Mouse (Mus musculus): ENCODE data around the gene Cdk1. TPM values are rescaled to one million over a fixed set of nuclear protein-coding genes. Genes with fewer than 3 reads are reported as not detected.

Gene Cdk1
- total RNA-seq (2014; fragmentation: Nextera tagmentation) (82.5 and 104 TPM in 2 replicates), total RNA-seq (2017) (302 and 371 TPM in 2 replicates)

DNA sequence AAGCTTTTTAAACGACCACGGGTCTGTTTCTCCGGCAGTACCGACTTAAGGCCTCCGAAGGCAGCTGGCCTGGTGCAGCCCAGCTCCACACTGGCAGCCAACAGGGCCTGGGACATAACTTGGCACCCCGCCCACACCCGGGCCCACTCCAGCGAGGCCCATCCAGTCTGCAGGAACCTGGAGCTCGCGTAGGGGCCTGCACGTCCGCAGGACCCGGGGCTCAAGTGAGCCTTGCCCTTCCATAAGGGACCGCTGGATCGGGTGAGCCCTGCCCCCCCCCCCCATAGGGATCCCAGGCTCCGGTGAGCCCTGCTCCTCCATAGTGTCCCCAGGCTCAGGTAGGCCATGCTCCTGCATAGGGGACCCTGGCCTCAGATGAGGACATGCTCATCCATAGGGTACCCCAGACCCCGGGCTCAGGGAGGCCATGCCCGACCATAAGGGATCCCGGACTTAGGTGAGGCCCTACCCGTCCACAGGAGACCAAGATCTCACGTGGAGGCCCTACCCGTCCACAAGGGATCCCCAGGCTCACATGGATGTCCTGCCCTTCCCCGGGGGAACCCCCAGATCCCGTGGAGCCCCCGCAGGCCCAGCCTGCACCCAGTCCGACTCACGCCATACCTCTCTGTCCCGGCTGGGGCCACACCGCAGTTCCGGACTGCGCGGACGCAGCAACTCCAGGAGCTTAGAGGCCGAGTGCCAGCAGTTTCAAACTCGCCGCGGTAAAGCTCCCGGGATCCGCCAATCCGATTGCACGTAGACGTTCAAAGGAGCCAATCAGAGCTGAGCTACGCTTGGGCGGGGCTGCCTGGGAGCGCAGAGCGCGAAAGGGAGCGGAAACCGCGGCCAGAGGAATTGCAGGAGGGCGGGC is at the start of gene Cdk1:
Gene Cdk1, minus strand, starts transcription at position 727 of the 874 bp plus-strand sequence.
- ATAC-seq (replicated peaks; ENCODE audit: poor library complexity, severe bottlenecking): peak; percentile 89

DNA sequence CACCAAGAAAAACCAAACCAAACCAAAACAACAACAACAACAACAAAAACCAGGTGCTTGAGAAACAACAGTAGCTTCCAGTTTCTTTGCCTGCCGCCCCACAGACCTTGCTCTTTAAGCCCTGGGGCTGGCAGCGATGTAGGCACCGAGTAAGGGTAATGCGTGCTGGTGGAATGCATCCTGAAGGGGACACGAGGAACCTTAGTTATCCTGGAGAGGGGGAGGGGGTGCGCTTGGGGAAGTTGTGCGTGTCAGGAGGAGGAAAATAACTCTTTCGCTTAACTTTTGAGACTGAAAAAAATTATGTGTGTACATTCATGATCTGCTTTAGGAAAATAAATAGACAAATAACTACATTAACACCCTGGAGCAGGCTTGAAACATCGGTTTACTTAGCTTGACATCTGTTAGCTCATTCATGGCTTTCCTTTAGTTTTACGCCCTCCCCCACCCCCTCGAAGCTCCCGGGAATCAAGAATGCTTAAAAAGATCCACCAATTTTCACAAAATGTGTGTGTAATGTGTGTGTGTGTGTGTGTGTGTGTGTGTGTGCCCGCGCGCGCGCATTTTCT is 47.2 kb upstream of the Cdk1 start:
- no peak for ATAC-seq (replicated peaks; ENCODE audit: poor library complexity, severe bottlenecking)

DNA sequence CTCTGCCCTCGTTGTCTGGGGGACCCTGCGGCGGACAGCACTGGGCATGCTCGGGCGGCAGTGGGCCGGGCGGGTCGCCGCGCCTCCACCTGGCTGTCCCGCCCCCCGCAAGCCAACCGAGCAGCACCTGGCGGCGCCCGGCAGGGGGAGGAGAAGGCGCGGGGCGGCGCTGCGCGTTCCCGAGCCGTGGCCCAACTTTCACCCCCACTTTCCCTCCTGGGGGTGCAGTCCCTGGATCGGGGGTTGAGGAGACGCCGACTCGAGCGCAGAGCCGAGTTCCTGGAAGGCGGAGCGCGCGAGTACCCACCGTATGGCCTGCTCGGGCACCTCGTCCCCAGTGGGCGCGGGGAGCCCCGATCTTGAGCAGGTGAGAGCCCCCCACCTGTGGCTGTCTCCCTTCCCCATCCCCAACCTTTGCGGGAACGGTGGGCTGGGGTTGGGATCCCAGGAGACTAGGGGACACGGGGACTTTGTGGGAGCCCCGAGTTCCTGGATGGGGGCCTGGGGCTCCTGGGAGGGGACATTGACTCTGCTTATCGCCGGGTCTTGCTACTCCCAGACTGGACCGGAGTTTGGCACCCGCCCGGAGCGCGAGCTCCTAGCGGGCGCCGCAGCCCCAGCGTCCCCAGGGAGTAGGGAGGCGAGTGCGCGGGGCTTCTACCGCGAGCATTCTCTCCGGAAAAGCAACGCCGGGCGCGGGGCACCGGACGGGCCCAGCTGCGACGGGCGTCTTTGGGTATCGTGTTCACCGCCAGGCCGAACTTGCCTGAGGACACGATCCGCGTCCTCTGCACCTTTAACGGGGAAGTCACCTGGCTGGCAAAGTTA is 46.2 kb upstream of the Cdk1 start, which contains the start of gene Ank3:
Gene Ank3, plus strand, starts transcription at position 11 of the 828 bp plus-strand sequence.
- peak; percentile 55; the same call in 1 of the 2 replicates for ATAC-seq (replicated peaks; ENCODE audit: poor library complexity, severe bottlenecking)

DNA sequence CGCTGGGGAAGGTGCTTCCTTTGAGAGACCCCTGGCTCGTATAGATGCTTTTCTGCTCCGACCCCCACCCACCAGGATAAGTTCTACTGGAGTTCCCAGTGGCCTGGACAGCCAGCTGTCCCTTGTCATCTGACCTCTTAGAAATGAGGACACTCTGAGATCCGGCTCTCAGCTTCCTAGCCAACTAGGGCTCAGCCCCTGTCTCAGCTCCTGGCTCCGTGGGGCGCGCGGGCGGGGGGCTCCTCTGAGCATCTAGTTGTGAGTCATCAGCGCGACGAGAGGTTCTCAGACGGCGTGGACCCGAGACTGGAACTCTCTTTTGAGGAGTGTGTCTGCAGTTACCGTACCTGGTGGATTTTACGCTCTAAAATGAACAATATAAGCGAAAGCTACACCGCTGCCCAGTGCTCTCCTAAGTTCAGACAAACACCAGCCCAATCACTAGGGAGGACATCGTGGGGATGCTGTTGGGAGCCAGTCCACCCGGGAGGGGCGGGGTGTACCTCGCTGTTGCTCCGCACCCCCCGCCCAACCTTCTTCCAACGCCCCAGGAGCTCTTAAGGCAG is 45.5 kb upstream of the Cdk1 start:
- 0 out of 2 replicates have a peak, but pooled peaks have one; percentile 9 for ATAC-seq (replicated peaks; ENCODE audit: poor library complexity, severe bottlenecking)

DNA sequence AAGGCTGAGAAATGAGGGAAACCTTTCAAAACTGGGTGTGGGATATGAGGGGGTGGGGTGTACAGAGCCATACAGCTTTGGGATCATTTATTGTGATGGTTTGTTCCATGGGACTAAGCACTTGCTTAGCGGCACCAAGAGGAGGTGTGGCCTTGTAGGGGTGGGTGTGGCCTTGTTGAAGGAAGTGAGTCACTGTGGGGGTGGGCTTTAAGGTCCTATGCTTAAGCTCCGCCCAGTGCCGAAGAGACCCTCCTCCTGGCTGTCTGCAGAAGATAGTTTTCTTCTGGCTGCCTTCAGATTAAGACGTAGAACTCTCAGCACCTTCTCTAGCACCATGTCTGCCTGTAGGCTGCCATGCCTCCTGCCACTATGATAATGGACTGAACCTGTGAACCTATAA is 36.8 kb upstream of the Cdk1 start:
- ATAC-seq (replicated peaks; ENCODE audit: poor library complexity, severe bottlenecking): no peak

DNA sequence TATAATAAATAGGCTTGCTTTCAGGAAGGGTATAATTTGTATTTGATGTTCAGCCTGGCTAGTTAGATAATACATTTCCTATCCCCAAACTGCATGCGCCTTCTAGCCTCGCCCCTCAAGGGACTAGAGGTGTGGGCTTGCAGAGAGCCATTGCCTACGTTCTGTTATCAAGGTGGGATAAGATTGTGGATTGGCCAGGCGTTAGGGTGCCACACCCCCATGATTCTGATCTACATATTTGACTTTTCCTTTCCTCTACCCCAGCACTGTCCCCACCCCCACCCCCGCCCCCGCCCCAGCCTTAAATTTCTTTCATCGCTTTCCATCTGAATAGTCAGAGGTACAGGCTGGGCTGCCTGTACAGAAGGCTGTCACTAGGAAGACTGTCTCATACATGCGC is 34.0 kb upstream of the Cdk1 start:
- ATAC-seq (replicated peaks; ENCODE audit: poor library complexity, severe bottlenecking): no peak

GRCm38 (mm10) chr10:69385136-69385535 is 32.4 kb upstream of the Cdk1 start:
- no peak for ATAC-seq (replicated peaks; ENCODE audit: poor library complexity, severe bottlenecking)

- no peak for ATAC-seq (replicated peaks; ENCODE audit: poor library complexity, severe bottlenecking)
Measured at GRCm38 (mm10) chr10:69384640-69385039, 31.9 kb upstream of the Cdk1 start.

GRCm38 (mm10) chr10:69383186-69383585 is 30.4 kb upstream of the Cdk1 start:
- ATAC-seq (replicated peaks; ENCODE audit: poor library complexity, severe bottlenecking): no peak

DNA sequence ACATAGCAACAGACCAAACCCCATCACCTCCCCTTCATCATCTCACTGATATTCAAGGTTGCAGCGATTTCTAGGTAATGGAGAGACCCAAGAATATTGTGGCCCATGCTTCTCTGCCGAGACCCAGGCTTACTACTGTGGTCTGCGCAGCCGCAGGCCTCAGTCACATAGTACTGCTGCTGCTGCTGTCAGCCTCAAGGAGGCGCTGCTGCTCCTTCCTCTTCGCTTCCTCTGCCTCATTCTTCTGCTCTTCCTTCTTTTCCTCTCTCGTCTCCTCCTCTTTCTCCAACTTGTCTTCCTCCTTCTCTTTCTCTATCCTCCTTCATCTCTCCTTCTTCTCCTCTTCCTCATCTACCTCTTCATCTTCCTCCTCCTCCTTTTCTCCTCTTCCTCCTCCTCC is 22.4 kb upstream of the Cdk1 start:
- ATAC-seq (replicated peaks; ENCODE audit: poor library complexity, severe bottlenecking): no peak

GRCm38 (mm10) chr10:69373796-69374550 is 21.2 kb upstream of the Cdk1 start:
- no peak for ATAC-seq (replicated peaks; ENCODE audit: poor library complexity, severe bottlenecking)

- ATAC-seq (replicated peaks; ENCODE audit: poor library complexity, severe bottlenecking): no peak
Measured at GRCm38 (mm10) chr10:69372061-69372460, 19.3 kb upstream of the Cdk1 start.

DNA sequence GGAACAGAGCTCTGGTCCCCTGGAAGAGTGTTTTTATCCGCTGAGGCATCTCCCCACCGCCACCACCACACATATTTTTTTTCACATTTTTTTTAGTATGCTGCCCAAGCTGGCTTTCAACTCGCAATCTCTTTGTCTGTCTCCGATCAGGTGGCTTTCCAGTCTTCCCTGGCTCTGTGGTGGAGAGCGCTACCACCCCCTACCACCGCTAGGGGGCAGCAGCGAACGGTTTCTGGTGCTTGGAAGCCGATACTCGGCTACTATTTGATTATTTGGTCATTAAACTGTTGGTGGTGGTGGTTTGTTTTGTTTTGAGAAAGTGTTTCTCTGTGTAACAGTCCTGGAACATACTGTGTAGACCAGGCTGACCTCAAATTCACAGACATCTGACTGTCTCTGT is 18.7 kb upstream of the Cdk1 start:
- ATAC-seq (replicated peaks; ENCODE audit: poor library complexity, severe bottlenecking): peak; percentile 77

DNA sequence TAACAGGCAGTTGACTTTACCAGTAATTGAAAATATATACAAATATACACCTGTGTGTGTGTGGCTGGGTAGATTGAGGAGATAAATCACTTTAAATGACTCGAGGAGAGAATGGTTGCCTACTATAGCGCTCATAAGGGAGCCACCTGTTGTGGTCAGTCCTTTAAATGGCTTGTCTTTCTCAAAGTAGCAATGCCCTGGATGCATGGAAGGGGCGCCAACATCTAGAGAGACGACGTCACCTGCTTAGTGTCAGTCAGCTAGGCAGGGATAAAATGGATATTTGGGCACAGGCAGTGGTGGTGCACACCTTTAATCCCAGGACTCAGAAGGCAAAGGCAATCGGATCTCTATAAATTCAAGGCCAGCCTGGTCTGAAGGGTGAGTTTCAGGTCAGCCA is 16.6 kb upstream of the Cdk1 start:
- no peak for ATAC-seq (replicated peaks; ENCODE audit: poor library complexity, severe bottlenecking)

GRCm38 (mm10) chr10:69366877-69367387 is 14.2 kb upstream of the Cdk1 start:
- peak; percentile 44; the same call in 1 of the 2 replicates for ATAC-seq (replicated peaks; ENCODE audit: poor library complexity, severe bottlenecking)

DNA sequence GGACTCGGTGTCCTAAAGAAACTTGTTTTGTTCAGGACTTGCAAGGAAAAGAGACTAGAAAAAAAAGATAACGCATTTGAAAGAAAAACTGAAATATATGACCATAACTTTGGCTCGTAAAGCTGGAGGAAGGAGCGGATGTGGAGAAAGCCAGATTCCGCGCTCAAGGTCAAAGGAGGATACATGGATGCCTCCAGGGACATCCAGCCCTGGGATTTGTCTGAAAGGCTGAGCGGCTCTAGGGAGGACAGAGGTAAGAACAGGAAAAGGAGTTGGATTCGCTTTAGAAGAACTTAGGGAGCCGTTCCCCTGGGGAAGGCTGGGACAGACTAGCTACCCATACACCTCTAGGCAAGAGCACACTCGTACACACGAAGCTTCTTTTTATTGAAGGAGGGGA is 13.5 kb upstream of the Cdk1 start:
- no peak for ATAC-seq (replicated peaks; ENCODE audit: poor library complexity, severe bottlenecking)

- ATAC-seq (replicated peaks; ENCODE audit: poor library complexity, severe bottlenecking): no peak
Measured at GRCm38 (mm10) chr10:69359666-69360065, 6.9 kb upstream of the Cdk1 start.

GRCm38 (mm10) chr10:69353086-69353479 is 345 bp upstream of the Cdk1 start:
- ATAC-seq (replicated peaks; ENCODE audit: poor library complexity, severe bottlenecking): peak; percentile 10; the same call in 1 of the 2 replicates

- ATAC-seq (replicated peaks; ENCODE audit: poor library complexity, severe bottlenecking): no peak
Measured at GRCm38 (mm10) chr10:69351842-69352211, 911 bp downstream of the Cdk1 start.
